Mouse (Mus musculus): ENCODE measurements at regions not wholly inside any gene's neighbourhood (a gene's known extent, or its start where the extent isn't known, plus 50 kb on each side); places are given as distances from the start of the nearest gene placed in this dataset.

DNA sequence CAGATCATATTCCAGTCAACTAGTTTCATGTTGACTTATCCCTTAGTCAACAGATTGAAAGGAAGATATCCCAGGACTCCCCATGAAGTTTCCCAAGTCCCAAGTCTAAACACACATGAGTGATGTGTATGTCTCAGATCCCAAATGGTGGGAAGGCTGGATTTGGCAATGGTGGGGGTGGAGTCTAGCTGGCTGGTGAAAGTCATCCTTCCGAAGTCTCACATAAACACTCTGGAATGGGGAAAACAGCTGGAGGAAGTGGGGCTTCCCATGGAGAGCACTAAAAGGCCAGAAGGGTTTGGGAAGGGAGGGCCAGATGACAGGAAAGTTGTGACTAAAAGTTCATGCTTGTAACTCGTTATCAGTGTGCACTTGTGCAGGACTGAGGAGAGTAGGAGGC is 628.8 kb upstream of the Id2 start:
- in situ Hi-C loops (cut with MboI; ENCODE audit: low pct_unique_long_range_greater_than_20kb in 1 of 2, low sequenced_read_pairs in 2 of 2, unreplicated experiment in 1 of 2): no loop called here

DNA sequence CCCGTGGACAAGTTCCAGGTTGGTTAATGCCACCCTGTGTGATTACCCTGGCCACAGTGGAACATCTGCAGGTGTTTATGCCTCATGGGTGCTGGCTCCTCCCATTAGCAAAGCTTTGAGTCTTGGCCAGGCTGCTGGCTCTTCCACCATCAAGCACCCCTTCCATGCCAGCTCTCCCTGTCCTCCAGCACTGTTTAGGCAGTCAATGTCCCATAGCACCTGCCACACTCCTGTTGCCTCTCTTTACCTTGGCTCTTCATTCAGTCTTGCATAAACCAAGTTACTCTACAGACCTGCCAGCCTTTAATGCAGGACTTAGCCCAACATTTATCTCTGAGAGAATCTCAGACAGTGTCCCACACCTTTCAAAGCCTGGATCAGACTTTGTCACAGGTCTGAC is 614.2 kb upstream of the Id2 start:
- in situ Hi-C loops (cut with MboI; ENCODE audit: low pct_unique_long_range_greater_than_20kb in 1 of 2, low sequenced_read_pairs in 2 of 2, unreplicated experiment in 1 of 2): no loop called here

DNA sequence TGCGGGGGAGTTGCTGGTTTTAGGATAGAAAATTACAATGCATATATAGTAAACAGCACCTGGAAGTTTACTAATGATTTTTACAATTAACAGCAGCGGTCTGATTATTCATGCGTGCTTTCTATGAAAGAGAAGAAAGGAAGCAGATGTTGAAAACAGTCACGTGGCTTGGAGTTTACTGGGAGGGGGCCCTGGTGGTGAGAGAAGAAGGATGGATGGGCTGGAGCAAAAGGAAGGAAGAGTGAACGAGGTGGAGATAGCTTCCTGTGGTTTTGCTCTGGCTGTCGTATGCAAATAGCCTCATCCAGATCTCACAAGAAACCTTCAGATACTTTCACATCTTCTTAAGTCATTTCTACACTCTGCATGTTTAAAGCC is 606.1 kb upstream of the Id2 start:
- in situ Hi-C loops (cut with MboI; ENCODE audit: low pct_unique_long_range_greater_than_20kb in 1 of 2, low sequenced_read_pairs in 2 of 2, unreplicated experiment in 1 of 2): no loop called here

DNA sequence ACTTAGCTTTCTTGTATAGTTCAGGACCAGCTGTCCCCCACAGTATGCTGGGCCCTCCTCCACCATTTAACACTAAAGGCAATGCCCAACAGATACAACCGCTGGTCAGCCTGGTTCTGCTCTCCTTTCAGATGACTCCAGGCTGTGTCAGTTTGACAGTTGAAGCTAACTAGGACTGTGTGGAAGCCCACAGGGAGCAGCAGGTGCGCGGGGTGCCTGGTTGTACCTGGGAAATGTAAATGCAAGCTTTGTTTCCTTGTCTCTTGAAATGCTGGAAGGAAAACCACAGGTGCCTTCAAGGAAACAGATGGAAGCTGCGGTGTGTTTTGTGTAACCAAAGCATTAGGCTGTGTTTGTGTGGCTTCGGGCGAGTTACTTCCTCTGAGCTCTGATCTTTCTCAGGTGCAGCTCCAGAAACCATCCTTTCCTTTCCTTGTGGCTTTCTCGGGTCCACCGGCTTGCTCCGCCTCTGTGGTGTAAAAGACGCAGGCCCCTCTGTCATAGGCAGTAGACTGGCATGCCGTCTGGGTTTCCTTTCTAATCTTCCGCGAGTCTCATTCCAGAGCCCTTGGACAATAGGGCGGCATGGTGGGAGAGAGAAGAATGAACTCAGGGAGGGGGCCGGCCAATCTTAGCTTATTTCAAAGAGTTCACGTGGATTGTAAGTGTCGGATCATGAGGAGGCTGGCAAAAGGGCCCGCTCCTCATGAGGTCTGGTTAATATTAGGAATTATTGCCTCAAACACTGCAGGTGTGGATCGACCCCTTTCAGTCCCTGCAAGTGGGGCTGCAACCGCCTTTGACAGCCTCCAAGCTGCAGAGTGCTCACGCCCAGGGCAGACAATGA is 605.5 kb upstream of the Id2 start:
- in situ Hi-C loops (cut with MboI; ENCODE audit: low pct_unique_long_range_greater_than_20kb in 1 of 2, low sequenced_read_pairs in 2 of 2, unreplicated experiment in 1 of 2): no loop called here

DNA sequence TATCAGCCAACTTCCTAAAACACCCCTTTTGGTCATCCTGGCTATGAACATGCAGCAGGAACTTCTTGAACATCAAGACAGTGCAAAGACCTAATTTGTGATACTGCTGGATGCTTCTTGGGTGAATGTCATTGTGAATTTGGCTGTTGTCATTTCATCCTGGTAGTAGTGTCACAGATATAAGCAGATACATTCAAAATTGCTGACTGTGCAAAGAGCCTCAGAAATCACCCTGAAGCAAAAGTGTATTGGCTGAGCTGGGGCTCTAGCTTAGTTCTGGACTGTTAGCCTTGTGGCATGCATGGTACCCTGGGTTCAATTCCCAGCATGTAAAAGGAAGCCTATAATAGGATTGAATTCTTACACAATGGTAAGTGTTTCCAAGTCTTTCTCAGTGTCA is 590.1 kb upstream of the Id2 start:
- in situ Hi-C loops (cut with MboI; ENCODE audit: low pct_unique_long_range_greater_than_20kb in 1 of 2, low sequenced_read_pairs in 2 of 2, unreplicated experiment in 1 of 2): no loop called here

DNA sequence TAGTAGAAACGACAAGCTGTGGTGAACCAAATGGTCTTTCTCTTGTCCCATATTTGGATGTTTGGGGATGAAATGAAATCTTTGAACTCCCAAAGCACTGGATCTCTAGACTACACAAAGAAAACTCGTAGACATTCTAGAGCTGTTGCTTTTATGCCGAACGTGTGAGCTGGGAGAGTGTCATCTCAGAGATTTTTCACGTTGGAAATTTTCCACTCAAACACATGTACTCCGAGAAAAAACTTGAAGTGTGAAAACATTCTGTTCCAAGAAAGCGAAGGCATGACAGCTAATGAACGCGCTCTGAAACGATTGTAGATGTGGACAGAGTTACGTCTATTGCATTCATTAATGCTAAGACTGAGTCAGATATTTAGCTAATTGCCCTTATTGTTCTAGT is 579.7 kb upstream of the Id2 start:
- in situ Hi-C loops (cut with MboI; ENCODE audit: low pct_unique_long_range_greater_than_20kb in 1 of 2, low sequenced_read_pairs in 2 of 2, unreplicated experiment in 1 of 2): no loop called here

DNA sequence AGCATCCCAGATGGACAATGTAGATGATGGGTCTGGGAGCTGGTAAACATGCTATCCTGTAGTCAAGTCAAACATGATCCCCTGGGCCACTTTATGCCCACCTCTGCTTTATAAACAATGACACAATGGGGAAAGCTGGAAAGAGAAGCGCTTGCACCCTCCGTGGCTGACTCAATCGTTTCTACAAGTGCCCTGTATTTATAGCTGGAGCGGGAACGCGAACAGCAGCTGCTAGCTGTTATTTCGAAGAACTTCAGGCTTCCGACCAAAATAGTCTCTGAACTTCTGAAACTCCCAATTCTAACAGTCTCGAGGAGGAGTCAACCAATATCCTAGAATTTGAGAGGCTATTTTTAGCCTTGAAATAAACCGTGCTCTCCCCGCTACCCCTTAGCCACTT is 571.4 kb upstream of the Id2 start:
- in situ Hi-C loops (cut with MboI; ENCODE audit: low pct_unique_long_range_greater_than_20kb in 1 of 2, low sequenced_read_pairs in 2 of 2, unreplicated experiment in 1 of 2): no loop called here

DNA sequence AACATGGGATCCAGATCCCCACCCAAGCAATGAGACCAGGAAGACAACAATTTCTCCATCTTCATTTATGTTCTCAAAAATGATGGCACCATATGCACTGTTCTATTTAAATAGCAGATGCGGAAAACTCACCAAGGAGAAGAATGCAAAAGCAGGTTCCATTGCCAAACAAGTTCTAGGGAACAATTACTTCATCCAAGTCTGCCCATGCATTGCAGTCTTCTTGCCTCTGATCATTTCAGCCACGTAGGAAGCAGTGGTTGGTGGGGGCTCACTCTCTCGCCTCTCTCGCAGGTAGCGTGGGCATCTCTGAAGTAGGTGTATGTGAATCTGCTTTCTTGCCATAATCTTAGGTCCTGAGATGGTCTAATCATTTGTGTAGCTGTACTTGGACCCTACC is 557.5 kb upstream of the Id2 start:
- in situ Hi-C loops (cut with MboI; ENCODE audit: low pct_unique_long_range_greater_than_20kb in 1 of 2, low sequenced_read_pairs in 2 of 2, unreplicated experiment in 1 of 2): no loop called here

DNA sequence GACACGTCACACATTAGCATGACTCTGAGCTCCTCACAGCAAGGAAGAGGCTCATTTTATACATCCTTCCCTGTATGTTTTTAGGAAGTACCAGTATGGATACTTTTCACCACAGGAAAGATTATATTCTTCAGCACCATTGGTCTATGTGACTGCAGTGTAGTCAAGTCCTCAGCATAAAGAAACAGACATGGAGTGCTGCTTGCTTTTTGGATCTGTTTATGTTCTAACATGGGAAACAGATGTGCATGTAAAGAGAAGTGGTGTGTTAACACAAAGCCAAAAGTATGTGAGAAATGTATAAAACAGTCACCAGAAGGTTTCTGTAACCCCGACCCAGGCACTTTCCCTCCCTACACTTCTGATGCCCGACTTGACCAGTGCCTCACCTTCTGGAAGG is 553.3 kb upstream of the Id2 start:
- in situ Hi-C loops (cut with MboI; ENCODE audit: low pct_unique_long_range_greater_than_20kb in 1 of 2, low sequenced_read_pairs in 2 of 2, unreplicated experiment in 1 of 2): no loop called here

DNA sequence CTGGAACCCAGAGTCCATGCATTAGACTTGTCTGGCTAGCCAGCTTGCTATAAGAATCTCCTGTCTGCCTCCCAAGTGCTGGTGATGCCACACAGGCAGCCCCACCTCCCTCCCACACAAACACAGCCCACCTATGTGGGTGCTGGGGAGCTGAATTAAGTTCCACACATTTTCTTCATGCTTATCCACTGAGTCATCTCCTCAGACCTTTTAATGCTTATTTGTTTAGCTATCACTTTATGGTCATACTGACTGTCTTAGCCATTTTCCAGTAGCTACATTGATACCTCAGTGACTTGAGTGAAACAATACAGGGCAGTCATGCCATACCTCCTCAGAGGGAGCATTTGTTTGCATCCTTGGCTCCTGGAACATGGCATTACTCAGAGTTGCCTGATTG is 531.1 kb upstream of the Id2 start:
- in situ Hi-C loops (cut with MboI; ENCODE audit: low pct_unique_long_range_greater_than_20kb in 1 of 2, low sequenced_read_pairs in 2 of 2, unreplicated experiment in 1 of 2): no loop called here

DNA sequence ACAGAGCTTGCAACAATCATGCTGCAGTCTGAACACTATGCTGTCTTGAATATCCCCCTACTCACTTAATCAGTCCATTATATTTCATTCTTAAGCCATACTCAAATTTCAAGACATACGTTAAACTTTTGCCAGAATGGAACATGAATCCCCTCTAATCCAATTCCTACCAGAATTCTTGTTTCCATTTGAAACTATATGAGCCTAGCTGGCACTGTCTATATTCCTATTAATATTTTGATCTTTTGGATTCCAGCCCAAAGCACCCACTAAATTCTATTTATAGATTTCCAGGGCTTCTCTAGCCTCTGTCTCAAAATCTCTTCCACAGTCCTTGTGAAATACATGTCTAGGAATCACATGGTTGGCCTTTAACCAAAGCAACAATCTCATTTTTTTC is 528.9 kb upstream of the Id2 start:
- in situ Hi-C loops (cut with MboI; ENCODE audit: low pct_unique_long_range_greater_than_20kb in 1 of 2, low sequenced_read_pairs in 2 of 2, unreplicated experiment in 1 of 2): no loop called here

DNA sequence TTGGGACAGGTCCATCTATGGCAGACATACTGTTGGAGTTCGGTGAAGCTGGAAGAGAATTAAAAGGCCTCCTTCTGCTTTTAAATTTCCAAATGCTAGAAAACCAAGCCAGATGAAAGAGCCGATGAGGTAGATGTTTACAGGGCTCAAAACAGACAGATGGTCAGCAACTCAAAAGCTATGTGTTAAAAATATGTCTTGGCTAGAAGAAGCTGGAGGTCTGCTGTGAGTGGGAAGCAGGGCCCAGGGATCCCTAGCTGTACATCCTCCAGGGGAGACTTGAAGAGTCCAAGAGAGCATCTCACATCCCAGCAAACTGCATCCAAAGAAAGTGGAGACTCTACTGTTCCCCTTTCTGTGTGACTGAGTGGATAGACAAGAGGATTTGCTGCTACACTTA is 526.5 kb upstream of the Id2 start:
- in situ Hi-C loops (cut with MboI; ENCODE audit: low pct_unique_long_range_greater_than_20kb in 1 of 2, low sequenced_read_pairs in 2 of 2, unreplicated experiment in 1 of 2): no loop called here

DNA sequence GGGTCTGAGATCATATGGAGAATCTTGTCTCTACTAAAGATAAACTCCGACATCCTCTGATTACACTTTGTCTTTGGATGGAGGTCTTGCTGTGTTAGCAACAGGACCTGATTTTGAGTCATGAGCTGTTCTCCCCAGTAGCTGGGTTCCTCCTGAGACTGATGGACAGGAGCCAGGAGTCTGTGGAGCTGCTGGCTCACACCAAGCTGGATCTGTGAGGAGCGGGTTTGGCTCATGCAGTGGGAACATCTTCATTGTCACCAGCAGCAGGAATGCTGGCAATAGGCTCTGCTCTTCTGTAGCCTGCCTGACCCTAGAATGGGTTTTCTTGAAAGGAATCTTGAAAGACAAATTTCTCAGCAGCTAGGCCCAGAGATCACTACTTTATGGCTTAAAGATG is 524.2 kb upstream of the Id2 start:
- in situ Hi-C loops (cut with MboI; ENCODE audit: low pct_unique_long_range_greater_than_20kb in 1 of 2, low sequenced_read_pairs in 2 of 2, unreplicated experiment in 1 of 2): no loop called here

DNA sequence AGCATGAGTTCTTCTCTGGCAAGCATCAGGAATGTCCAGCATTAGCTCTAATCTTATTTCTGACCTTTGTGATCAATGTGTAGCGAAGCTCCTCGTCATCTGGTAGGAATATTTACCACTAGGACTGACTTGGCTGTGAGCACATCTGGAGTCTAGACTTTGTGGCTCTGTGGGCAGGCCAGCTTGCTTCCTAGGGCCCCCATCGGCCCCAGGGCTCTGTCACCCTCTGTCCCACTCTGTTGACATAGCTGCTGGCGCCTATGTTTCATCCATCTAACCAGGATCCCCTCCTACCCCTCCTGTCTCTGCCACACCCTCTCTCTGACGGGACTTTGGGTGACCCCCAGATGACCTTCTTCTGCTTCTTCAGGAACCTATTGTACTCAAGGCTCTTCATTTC is 520.6 kb upstream of the Id2 start:
- in situ Hi-C loops (cut with MboI; ENCODE audit: low pct_unique_long_range_greater_than_20kb in 1 of 2, low sequenced_read_pairs in 2 of 2, unreplicated experiment in 1 of 2): no loop called here

DNA sequence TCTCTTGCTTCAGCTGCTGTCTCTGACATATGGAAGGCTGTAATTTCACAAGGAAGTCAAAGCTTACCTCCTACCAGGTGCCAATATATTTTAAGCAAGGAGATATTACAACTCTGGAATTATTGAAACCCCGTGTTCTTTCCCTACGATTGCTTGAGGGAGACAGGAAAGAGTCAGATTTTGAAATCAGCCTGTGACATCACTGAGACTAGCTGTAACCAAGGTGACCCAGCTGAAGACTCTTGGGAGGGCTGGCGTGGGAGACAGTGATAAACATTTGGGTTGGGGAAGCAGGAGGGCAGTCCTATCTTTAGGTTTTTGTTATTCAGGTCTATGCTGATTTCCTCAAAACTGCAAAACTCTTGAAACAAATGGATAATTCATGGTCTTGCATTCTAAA is 518.4 kb upstream of the Id2 start:
- in situ Hi-C loops (cut with MboI; ENCODE audit: low pct_unique_long_range_greater_than_20kb in 1 of 2, low sequenced_read_pairs in 2 of 2, unreplicated experiment in 1 of 2): no loop called here

DNA sequence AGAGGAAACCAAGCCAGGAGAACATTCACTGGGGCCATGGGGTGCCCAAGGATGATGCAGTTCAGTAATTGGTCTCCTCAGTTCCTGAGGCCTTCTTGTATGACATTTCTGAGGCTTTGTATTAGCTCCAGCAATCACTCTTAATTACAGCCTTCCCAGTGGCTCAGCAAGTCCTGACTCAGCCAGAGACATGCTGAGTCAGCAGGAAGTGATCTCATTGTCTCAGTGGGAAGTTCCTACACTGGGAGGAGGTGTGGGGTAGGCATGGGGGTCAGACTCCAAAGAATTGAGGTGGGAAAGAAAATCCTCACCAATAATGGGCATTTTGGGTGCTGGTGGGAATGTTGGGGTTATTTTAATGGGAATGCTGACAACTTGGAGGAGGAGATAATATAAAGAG is 516.5 kb upstream of the Id2 start:
- in situ Hi-C loops (cut with MboI; ENCODE audit: low pct_unique_long_range_greater_than_20kb in 1 of 2, low sequenced_read_pairs in 2 of 2, unreplicated experiment in 1 of 2): no loop called here

DNA sequence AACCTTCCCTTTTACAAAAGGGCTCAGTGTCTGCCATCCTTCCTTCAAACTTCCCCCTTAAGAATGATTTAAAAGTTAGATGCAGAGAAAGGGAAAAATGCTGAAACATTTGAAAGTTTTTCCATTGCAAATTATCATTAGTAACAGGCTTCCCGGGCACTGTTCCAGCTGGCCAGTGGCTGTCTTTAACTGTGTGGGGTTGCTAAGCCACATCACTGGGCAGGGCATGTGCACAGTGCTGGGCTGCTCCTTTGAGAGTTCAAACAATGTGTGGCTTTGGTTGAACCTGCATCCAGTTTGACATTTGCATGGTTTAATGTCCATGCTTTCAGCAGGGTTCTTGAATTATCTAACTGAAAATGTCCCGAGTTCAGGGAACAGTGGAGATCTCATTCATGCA is 512.1 kb upstream of the Id2 start:
- in situ Hi-C loops (cut with MboI; ENCODE audit: low pct_unique_long_range_greater_than_20kb in 1 of 2, low sequenced_read_pairs in 2 of 2, unreplicated experiment in 1 of 2): no loop called here

DNA sequence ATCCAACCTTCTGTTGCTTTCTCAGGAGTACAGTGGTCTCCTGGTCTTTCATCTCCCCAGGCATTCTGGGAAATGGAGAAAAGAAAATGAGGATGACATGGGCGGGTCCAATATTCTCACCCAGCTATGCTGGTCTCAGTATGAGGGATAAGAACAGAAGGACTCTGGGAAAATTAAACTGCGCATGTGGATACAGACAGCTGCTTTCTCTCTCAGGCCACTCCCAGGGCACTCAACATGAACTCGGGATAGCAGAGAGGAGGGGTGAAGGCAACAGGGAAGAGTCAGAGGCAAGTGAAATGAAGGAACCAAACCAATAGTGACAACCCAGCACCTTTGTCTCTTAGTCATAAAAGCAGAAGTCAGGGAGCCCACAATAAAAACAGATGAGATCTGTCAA is 508.5 kb upstream of the Id2 start:
- in situ Hi-C loops (cut with MboI; ENCODE audit: low pct_unique_long_range_greater_than_20kb in 1 of 2, low sequenced_read_pairs in 2 of 2, unreplicated experiment in 1 of 2): no loop called here

DNA sequence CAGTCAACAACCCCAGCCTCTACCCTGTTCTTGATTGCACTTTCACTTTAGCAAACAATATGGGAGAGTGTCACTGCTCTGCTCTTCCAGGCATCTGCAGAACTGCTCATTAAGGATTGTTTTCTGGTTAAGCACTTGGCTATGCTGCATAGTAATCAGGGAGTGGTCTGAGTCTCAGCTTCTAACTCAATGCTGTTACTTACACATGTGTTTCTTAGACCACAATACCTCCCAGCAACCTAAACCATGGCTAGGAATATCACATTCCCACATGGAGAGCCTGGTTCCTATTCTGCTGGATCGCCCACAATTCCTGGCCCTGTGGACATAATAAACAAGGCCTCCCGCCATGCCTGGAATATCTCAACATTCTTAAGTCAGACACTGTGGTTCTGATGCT is 493.3 kb upstream of the Id2 start:
- in situ Hi-C loops (cut with MboI; ENCODE audit: low pct_unique_long_range_greater_than_20kb in 1 of 2, low sequenced_read_pairs in 2 of 2, unreplicated experiment in 1 of 2): no loop called here

DNA sequence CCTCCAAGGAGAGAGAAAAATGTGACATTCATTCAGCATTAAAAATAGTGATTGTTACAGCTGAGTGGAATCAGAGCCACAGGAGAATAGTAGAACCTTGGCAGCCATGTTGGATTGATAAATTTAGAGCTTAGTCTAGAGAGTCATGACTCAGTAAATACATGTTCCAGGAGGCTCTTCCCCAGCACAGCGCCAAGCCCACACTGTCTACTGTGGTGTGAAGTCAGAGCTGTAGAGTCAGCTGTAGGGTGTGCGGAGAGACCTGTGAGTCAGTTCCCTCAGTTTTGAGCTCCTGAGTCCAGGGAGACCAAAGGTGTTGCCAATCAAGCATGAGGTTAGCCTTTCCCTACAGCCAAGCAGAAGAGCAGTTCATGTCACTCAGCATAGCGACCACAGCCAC is 488.8 kb upstream of the Id2 start:
- in situ Hi-C loops (cut with MboI; ENCODE audit: low pct_unique_long_range_greater_than_20kb in 1 of 2, low sequenced_read_pairs in 2 of 2, unreplicated experiment in 1 of 2): no loop called here

DNA sequence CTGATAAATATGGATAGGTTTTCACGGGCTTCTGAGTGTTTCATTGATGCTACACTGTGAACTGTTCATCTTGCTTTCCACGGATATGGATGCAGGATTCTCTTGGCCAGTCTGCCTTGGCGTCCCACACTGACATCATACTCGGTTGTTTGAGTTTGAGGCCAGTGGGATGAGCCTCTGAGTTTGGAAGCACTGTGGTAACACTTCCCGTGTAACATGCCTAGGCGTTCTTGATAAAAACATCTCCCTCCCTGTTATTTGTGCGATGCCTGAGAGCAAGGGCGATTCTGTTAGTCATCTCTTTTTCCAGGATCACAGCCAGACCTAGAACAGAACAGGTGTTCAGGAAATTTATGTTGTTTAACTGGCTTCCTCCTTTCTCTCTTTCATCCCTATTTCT is 482.5 kb upstream of the Id2 start:
- in situ Hi-C loops (cut with MboI; ENCODE audit: low pct_unique_long_range_greater_than_20kb in 1 of 2, low sequenced_read_pairs in 2 of 2, unreplicated experiment in 1 of 2): no loop called here
